ENCODE assay signal across 8 mouse cellular contexts in the genomic region with DNA sequence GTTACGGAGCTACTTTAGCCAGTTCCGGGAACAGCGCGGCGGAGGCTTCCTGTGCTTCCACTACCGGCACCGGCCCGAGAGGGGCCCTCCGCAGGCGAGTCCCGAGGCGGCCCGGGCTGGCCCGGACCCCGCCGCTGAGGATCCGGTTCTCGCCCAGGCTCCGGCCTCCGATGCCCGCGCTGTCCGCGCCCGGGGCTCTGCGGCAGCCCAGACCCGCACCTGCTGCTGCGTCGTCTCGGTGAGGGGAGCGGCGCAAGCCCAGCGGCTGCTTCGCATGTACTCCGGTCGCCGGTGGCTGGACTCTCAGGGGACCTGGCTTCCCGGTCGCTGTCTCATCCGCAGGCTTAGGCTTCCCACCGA. TPM values are rescaled to one million over a fixed set of nuclear protein-coding genes. Genes with fewer than 3 reads are reported as not detected.
DNase-seq lines count a peak whose midpoint lies in the region; ATAC-seq and TF ChIP-seq lines count a peak whose summit lies in the region.

No protein-coding gene starts in this region.

- WGBS in kidney, adult 2 months = under 1% methylated on average over 41 of the region's 41 CpGs
- under 1% methylated on average over 41 of the region's 41 CpGs for WGBS in bone marrow, adult 2 months
- under 1% methylated on average over 40 of the region's 41 CpGs for WGBS in hindbrain, embryonic 14.5 days
- WGBS in midbrain, embryonic 13.5 days = under 1% methylated on average over 41 of the region's 41 CpGs

- no peak overlapping the region for H3K27ac ChIP-seq in kidney, adult 2 months (ENCODE audit: insufficient read depth, low read depth, low read length)
- peak overlapping the region; percentile 14; the same call in 1 of the 2 replicates for H3K27ac ChIP-seq in bone marrow, adult 2 months (ENCODE audit: control insufficient read depth, insufficient read depth, low read depth, low read length, poor library complexity)
- H3K27ac ChIP-seq in hindbrain, embryonic 14.5 days = peak overlapping the region; percentile 67
- H3K27ac ChIP-seq in midbrain, embryonic 13.5 days = peak overlapping the region; percentile 67; the same call in 1 of the 2 replicates

- no peaks in the 10 kb centered on the region for H3K27me3 ChIP-seq in kidney, adult 2 months (replicated peaks; ENCODE audit: control insufficient read depth, insufficient read depth, low read length)
- no peaks in the 10 kb centered on the region for H3K27me3 ChIP-seq in hindbrain, embryonic 14.5 days (ENCODE audit: control insufficient read depth, insufficient read depth, low read length)
- no peaks in the 10 kb centered on the region for H3K27me3 ChIP-seq in midbrain, embryonic 13.5 days

- peak overlapping the region; percentile 68 for H3K4me3 ChIP-seq in kidney, adult 2 months (ENCODE audit: insufficient read depth, low read depth, low read length)
- H3K4me3 ChIP-seq in bone marrow, adult 2 months (replicated peaks; ENCODE audit: control insufficient read depth, low read depth, low read length) = peak overlapping the region; percentile 80
- peak overlapping the region; percentile 99 for H3K4me3 ChIP-seq in hindbrain, embryonic 14.5 days (replicated peaks; ENCODE audit: low read length)
- peak overlapping the region; percentile 97 for H3K4me3 ChIP-seq in midbrain, embryonic 13.5 days (replicated peaks)

- peak; percentile 61 for ATAC-seq in hindbrain, embryonic 14.5 days (ENCODE audit: low FRiP score)
- peak; percentile 72 for ATAC-seq in midbrain, embryonic 13.5 days

- no peak for TF ChIP-seq CTCF in kidney, adult 2 months (conservative IDR thresholded peaks at IDR 0.05; ENCODE audit: insufficient read depth, insufficient read length, low read depth, low read length)
- no peak for TF ChIP-seq CTCF in bone marrow, adult 2 months (IDR thresholded peaks at IDR 0.05; ENCODE audit: control insufficient read depth, insufficient read depth, low read length)

- TF ChIP-seq POLR2A in kidney, adult 2 months (IDR thresholded peaks at IDR 0.05; ENCODE audit: low read depth, low read length) = no peak
- no peak for TF ChIP-seq POLR2A in bone marrow, adult 2 months (IDR thresholded peaks at IDR 0.05; ENCODE audit: borderline replicate concordance, control insufficient read depth, low read depth, low read length)

- no peaks in the 10 kb centered on the region for H3K9me3 ChIP-seq in hindbrain, embryonic 14.5 days (ENCODE audit: control insufficient read depth, low read length)
- no peaks in the 10 kb centered on the region for H3K9me3 ChIP-seq in midbrain, embryonic 13.5 days

- intact Hi-C loops in left cerebral cortex, postnatal 14 days (cut with DNase I) = no loop called here

- DNase-seq in kidney, adult 2 months = no peak
- DNase-seq in kidney, adult 18-20 months = no peak
- no peak for DNase-seq in hindbrain, embryonic 14.5 days (ENCODE audit: low spot score)
- DNase-seq in left cerebral cortex, postnatal 14 days (ENCODE audit: low spot score in 2 of 2) = no peak
- DNase-seq in urinary bladder, adult 18-20 months (ENCODE audit: low spot score in 2 of 2) = no peak
- no peak for DNase-seq in urinary bladder, postnatal 10 days (ENCODE audit: low spot score)

- H3K9ac ChIP-seq in hindbrain, embryonic 14.5 days = peak overlapping the region; percentile 87
- peak overlapping the region; percentile 89 for H3K9ac ChIP-seq in midbrain, embryonic 13.5 days (replicated peaks)

- H3K4me2 ChIP-seq in hindbrain, embryonic 14.5 days (replicated peaks) = peak overlapping the region; percentile 81
- peak overlapping the region; percentile 80 for H3K4me2 ChIP-seq in midbrain, embryonic 13.5 days (replicated peaks)

- no peaks in the 10 kb centered on the region for H3K36me3 ChIP-seq in kidney, adult 2 months (ENCODE audit: control insufficient read depth, insufficient read depth, low read length)
- H3K36me3 ChIP-seq in hindbrain, embryonic 14.5 days (replicated peaks; ENCODE audit: control insufficient read depth, insufficient read depth) = peaks cover 20% of the 10 kb centered on the region
- H3K36me3 ChIP-seq in midbrain, embryonic 13.5 days = peaks cover 22% of the 10 kb centered on the region

- H3K4me1 ChIP-seq in kidney, adult 2 months (ENCODE audit: control insufficient read depth, insufficient read depth, low read length) = peaks cover 9% of the 10 kb centered on the region; the same call in 1 of the 2 replicates
- H3K4me1 ChIP-seq in bone marrow, adult 2 months (ENCODE audit: control insufficient read depth, insufficient read depth, low read length) = peaks cover 3% of the 10 kb centered on the region
- peaks cover 10% of the 10 kb centered on the region; the same call in 1 of the 2 replicates for H3K4me1 ChIP-seq in hindbrain, embryonic 14.5 days (replicated peaks; ENCODE audit: control insufficient read depth, insufficient read depth, low read length)
- H3K4me1 ChIP-seq in midbrain, embryonic 13.5 days (replicated peaks) = peaks cover 16% of the 10 kb centered on the region

RNA-seq across cellular contexts. Expression of gene Gpatch3, which starts 0.3 kb away (rescaled TPM):
- 3.8 and 4.6 TPM in 2 replicates for polyA plus RNA-seq in kidney, adult 2 months (2012; rRNA removed)
- 3.8 and 12.2 TPM in 2 replicates for polyA plus RNA-seq in bone marrow, adult 2 months (2011; ENCODE audit: insufficient read depth, insufficient read length, low replicate concordance, missing spikeins)
- 6.2 and 7.5 TPM in 2 replicates for polyA plus RNA-seq in hindbrain, embryonic 14.5 days (2014; fragmentation: Nextera tagmentation; extraction: Ambion mirVana)
- polyA plus RNA-seq in midbrain, embryonic 13.5 days (2015; fragmentation: Nextera tagmentation; extraction: Ambion mirVana) = 7.6 and 7.8 TPM in 2 replicates
- 1 to 10 TPM; 9.2 to 9.6 TPM for total RNA-seq in left cerebral cortex, postnatal 14 days (2021)

RNA-seq across cellular contexts. Expression of gene Gpn2, which starts 9.3 kb away (rescaled TPM):
- 26.7 and 31.4 TPM in 2 replicates for polyA plus RNA-seq in kidney, adult 2 months (2012; rRNA removed)
- polyA plus RNA-seq in bone marrow, adult 2 months (2011; ENCODE audit: insufficient read depth, insufficient read length, low replicate concordance, missing spikeins) = 10.5 and 15.9 TPM in 2 replicates
- 19.7 and 20.4 TPM in 2 replicates for polyA plus RNA-seq in hindbrain, embryonic 14.5 days (2014; fragmentation: Nextera tagmentation; extraction: Ambion mirVana)
- 20.6 and 23.5 TPM in 2 replicates for polyA plus RNA-seq in midbrain, embryonic 13.5 days (2015; fragmentation: Nextera tagmentation; extraction: Ambion mirVana)
- total RNA-seq in left cerebral cortex, postnatal 14 days (2021) = 10 to 100 TPM in 1 of 2 experiments, 1 to 10 TPM in 1; 9.5 to 10.6 TPM

RNA-seq across cellular contexts. Expression of gene Nr0b2, which starts 21.6 kb away (rescaled TPM):
- 6.0 and 6.8 TPM in 2 replicates for polyA plus RNA-seq in kidney, adult 2 months (2012; rRNA removed)
- not detected in 2 replicates for polyA plus RNA-seq in bone marrow, adult 2 months (2011; ENCODE audit: insufficient read depth, insufficient read length, low replicate concordance, missing spikeins)
- polyA plus RNA-seq in hindbrain, embryonic 14.5 days (2014; fragmentation: Nextera tagmentation; extraction: Ambion mirVana) = not detected in 2 replicates
- polyA plus RNA-seq in midbrain, embryonic 13.5 days (2015; fragmentation: Nextera tagmentation; extraction: Ambion mirVana) = not detected in 2 replicates
- not detected for total RNA-seq in left cerebral cortex, postnatal 14 days (2021)

RNA-seq across cellular contexts. Expression of gene Sfn, which starts 27.1 kb away (rescaled TPM):
- polyA plus RNA-seq in kidney, adult 2 months (2012; rRNA removed) = 7.2 and 7.6 TPM in 2 replicates
- polyA plus RNA-seq in bone marrow, adult 2 months (2011; ENCODE audit: insufficient read depth, insufficient read length, low replicate concordance, missing spikeins) = 10.3 and 19.0 TPM in 2 replicates
- 2.7 and 3.9 TPM in 2 replicates for polyA plus RNA-seq in hindbrain, embryonic 14.5 days (2014; fragmentation: Nextera tagmentation; extraction: Ambion mirVana)
- 0.89 and 1.2 TPM in 2 replicates for polyA plus RNA-seq in midbrain, embryonic 13.5 days (2015; fragmentation: Nextera tagmentation; extraction: Ambion mirVana)
- total RNA-seq in left cerebral cortex, postnatal 14 days (2021) = 1 to 10 TPM; 1.0 to 1.4 TPM

RNA-seq across cellular contexts. Expression of gene Nudc, which starts 29.0 kb away (rescaled TPM):
- polyA plus RNA-seq in kidney, adult 2 months (2012; rRNA removed) = 42.7 and 61.4 TPM in 2 replicates
- 84.4 and 84.5 TPM in 2 replicates for polyA plus RNA-seq in bone marrow, adult 2 months (2011; ENCODE audit: insufficient read depth, insufficient read length, low replicate concordance, missing spikeins)
- polyA plus RNA-seq in hindbrain, embryonic 14.5 days (2014; fragmentation: Nextera tagmentation; extraction: Ambion mirVana) = 170 and 176 TPM in 2 replicates
- polyA plus RNA-seq in midbrain, embryonic 13.5 days (2015; fragmentation: Nextera tagmentation; extraction: Ambion mirVana) = 256 and 272 TPM in 2 replicates
- 100 to 1,000 TPM; 102 TPM for total RNA-seq in left cerebral cortex, postnatal 14 days (2021)
